Mouse (Mus musculus): Measurements from ENCODE around the gene Leo1.
"Not testable (repeated sequence)": the region's sequence is repeated elsewhere in the genome, so short reads cannot be mapped to it uniquely, and the experiment has no call there.

Gene Leo1

GRCm38 (mm10) chr9:75427366-75428273 lies 13.7 kb upstream of the Leo1 start:
- DNase-seq (ENCODE audit: low read depth): no peak

GRCm38 (mm10) chr9:75428274-75428600 lies 13.1 kb upstream of the Leo1 start:
- DNase-seq (ENCODE audit: low read depth): no peak

GRCm38 (mm10) chr9:75429040-75429439 lies 12.3 kb upstream of the Leo1 start:
- DNase-seq (ENCODE audit: low read depth): peak; percentile 27

GRCm38 (mm10) chr9:75429657-75430056 lies 11.7 kb upstream of the Leo1 start:
- no peak for DNase-seq (ENCODE audit: low read depth)

- DNase-seq (ENCODE audit: low read depth): peak; percentile 20
Observed at GRCm38 (mm10) chr9:75430822-75431621, 10.3 kb upstream of the Leo1 start.

GRCm38 (mm10) chr9:75432694-75433093 lies 8.6 kb upstream of the Leo1 start:
- DNase-seq (ENCODE audit: low read depth): peak; percentile 41

- DNase-seq (ENCODE audit: low read depth): peak; percentile 95
Observed at GRCm38 (mm10) chr9:75434172-75434793, 7.0 kb upstream of the Leo1 start.

- DNase-seq (ENCODE audit: low read depth): peak; percentile 70
Observed at GRCm38 (mm10) chr9:75434872-75435271, 6.5 kb upstream of the Leo1 start.

- peak; percentile 54 for DNase-seq (ENCODE audit: low read depth)
Observed at GRCm38 (mm10) chr9:75435291-75435690, 6.0 kb upstream of the Leo1 start.

- DNase-seq (ENCODE audit: low read depth): peak; percentile 90
Observed at GRCm38 (mm10) chr9:75435918-75436317, 5.4 kb upstream of the Leo1 start.

- peak; percentile 86 for DNase-seq (ENCODE audit: low read depth)
Observed at GRCm38 (mm10) chr9:75437653-75438385, 3.5 kb upstream of the Leo1 start.

- DNase-seq (ENCODE audit: low read depth): no peak
Observed at GRCm38 (mm10) chr9:75441691-75442131, 387 bp downstream of the Leo1 start.

GRCm38 (mm10) chr9:75444981-75445380 lies 3.7 kb downstream of the Leo1 start:
- DNase-seq (ENCODE audit: low read depth): no peak

- DNase-seq (ENCODE audit: low read depth): not testable (repeated sequence)
Observed at GRCm38 (mm10) chr9:75446574-75446973, 5.2 kb downstream of the Leo1 start.

- no peak for DNase-seq (ENCODE audit: low read depth)
Observed at GRCm38 (mm10) chr9:75448021-75448420, 6.7 kb downstream of the Leo1 start.

GRCm38 (mm10) chr9:75453994-75454393 lies 12.7 kb downstream of the Leo1 start:
- no peak for DNase-seq (ENCODE audit: low read depth)

GRCm38 (mm10) chr9:75455684-75456083 lies 14.4 kb downstream of the Leo1 start:
- no peak for DNase-seq (ENCODE audit: low read depth)

- DNase-seq (ENCODE audit: low read depth): no peak
Observed at GRCm38 (mm10) chr9:75463050-75463660, 21.8 kb downstream of the Leo1 start.

- DNase-seq (ENCODE audit: low read depth): no peak
Observed at GRCm38 (mm10) chr9:75465856-75466255, 24.5 kb downstream of the Leo1 start.

GRCm38 (mm10) chr9:75466641-75467040 lies 25.3 kb downstream of the Leo1 start:
- DNase-seq (ENCODE audit: low read depth): peak; percentile 23

- DNase-seq (ENCODE audit: low read depth): no peak
Observed at GRCm38 (mm10) chr9:75467581-75467980, 26.3 kb downstream of the Leo1 start.
